Mouse (Mus musculus) stomach, embryonic 15.5 days (tissue): ENCODE measurements around the gene Ap3b1. TPM values are rescaled to one million over a fixed set of nuclear protein-coding genes. Genes with fewer than 3 reads are reported as not detected.

ENCODE experiments used
- ATAC-seq: fragments of 200-750 bp; cut with Nextera tagmentation; 2 replicates; pipeline ENCODE4 v1.8.0; 2017; ENCODE audit warnings: low read depth, moderate number of reproducible peaks, moderate TSS enrichment; ENCODE audit not compliant: insufficient read depth, low FRiP score
- H3K27ac ChIP-seq: fragments of 300-500 bp; sonication (generic); 2 replicates; pipeline ENCODE4 v1.5.1; 2015; ENCODE audit warnings: mild to moderate bottlenecking, inconsistent platforms
- H3K27me3 ChIP-seq: fragments of 300-500 bp; sonication (generic); replicated peaks from 2 replicates; pipeline ENCODE4 v1.6.1; 2015; ENCODE audit warnings: inconsistent platforms
- H3K36me3 ChIP-seq: fragments of 300-500 bp; sonication (generic); 2 replicates; pipeline ENCODE4 v1.6.1; 2015; ENCODE audit warnings: inconsistent platforms
- H3K4me1 ChIP-seq: fragments of 300-500 bp; sonication (generic); 2 replicates; pipeline ENCODE4 v1.6.1; 2015; ENCODE audit warnings: inconsistent platforms
- H3K4me2 ChIP-seq: fragments of 300-500 bp; sonication (generic); 2 replicates; pipeline ENCODE4 v1.6.1; 2015; ENCODE audit warnings: mild to moderate bottlenecking, inconsistent platforms
- H3K4me3 ChIP-seq: fragments of 300-500 bp; sonication (generic); replicated peaks from 2 replicates; pipeline ENCODE4 v1.5.1; 2015; ENCODE audit warnings: inconsistent platforms
- H3K9ac ChIP-seq: fragments of 300-500 bp; sonication (generic); 2 replicates; pipeline ENCODE4 v1.6.1; 2015; ENCODE audit warnings: inconsistent platforms
- H3K9me3 ChIP-seq: fragments of 300-500 bp; sonication (generic); 2 replicates; pipeline ENCODE4 v1.6.1; 2016; ENCODE audit warnings: inconsistent platforms
- WGBS: fragments of 180-500 bp; shearing (Covaris S2); methylation state at CpG from one replicate; pipeline ENCODE4 v1.1.7; 2015; 5-methylcytosine and 5-hydroxymethylcytosine counted together
- polyA plus RNA-seq: library from polyadenylated mRNA; unstranded; fragments of >200 nt; fragmentation: Nextera tagmentation; extraction: Ambion mirVana; gene quantifications from 2 replicates; pipeline ENCODE4 v1.2.1, GENCODE M21; 2015

Ap3b1 gene
- polyA plus RNA-seq, 1 experiment from 2014 or later: 45.3 TPM

DNA sequence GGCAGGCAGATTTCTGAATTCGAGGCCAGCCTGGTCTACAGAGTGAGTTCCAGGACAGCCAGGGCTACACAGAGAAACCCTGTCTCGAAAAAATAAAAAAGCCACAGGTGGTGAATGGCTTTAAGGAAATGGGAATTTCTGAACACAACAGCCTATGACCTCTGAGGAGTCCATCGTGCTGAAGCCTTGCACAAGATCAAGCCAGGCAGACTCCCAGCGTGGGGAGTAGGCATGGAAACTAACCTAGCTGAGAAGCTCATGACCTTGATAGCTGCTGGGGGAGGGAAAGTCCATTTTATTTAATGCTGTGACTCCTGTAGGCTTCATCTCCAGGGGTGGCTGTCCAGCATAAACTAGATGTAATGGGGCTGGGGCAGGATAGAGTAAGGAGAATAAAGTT, 159.4 kb downstream of the Ap3b1 start:
- Histone ChIP-seq H3K36me3 (no peaks in the 10 kb centered on the region; the same call in 1 of the 2 replicates), H3K4me3 (no peak overlapping the region), H3K27ac (no peak overlapping the region), H3K27me3 (no peaks in the 10 kb centered on the region), H3K9ac (no peak overlapping the region), H3K4me1 (no peaks in the 10 kb centered on the region), H3K9me3 (no peaks in the 10 kb centered on the region), H3K4me2 (no peak overlapping the region)
- WGBS: 92% methylated on average over 4 of the region's 4 CpGs
- no peak for ATAC-seq

DNA sequence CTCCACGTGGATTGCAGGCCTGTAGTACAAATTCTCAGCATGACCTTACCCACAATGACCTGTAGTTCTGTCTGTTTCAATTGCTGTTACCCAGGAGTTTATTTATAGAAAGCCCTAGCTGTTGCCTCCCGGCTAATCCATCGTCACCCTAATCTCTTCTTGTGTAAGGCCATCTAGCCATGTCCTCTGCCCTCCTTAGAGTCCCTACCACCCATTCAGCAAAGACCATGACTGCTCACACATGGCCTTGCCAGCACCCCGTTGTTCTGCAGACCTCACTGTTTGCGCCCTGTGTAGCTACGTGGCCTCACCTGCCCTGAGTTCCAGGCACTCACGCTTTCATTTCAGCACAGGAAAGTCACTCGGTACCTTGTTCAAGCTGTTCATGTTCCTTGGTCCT, 160.5 kb downstream of the Ap3b1 start:
- H3K9ac ChIP-seq: no peak overlapping the region
- no peaks in the 10 kb centered on the region for H3K27me3 ChIP-seq
- H3K4me1 ChIP-seq: no peaks in the 10 kb centered on the region
- 87% methylated on average over 8 of the region's 8 CpGs for WGBS
- H3K27ac ChIP-seq: no peak overlapping the region
- no peak for ATAC-seq
- H3K9me3 ChIP-seq: no peaks in the 10 kb centered on the region
- H3K4me2 ChIP-seq: no peak overlapping the region
- no peak overlapping the region for H3K4me3 ChIP-seq
- H3K36me3 ChIP-seq: no peaks in the 10 kb centered on the region; the same call in 1 of the 2 replicates

DNA sequence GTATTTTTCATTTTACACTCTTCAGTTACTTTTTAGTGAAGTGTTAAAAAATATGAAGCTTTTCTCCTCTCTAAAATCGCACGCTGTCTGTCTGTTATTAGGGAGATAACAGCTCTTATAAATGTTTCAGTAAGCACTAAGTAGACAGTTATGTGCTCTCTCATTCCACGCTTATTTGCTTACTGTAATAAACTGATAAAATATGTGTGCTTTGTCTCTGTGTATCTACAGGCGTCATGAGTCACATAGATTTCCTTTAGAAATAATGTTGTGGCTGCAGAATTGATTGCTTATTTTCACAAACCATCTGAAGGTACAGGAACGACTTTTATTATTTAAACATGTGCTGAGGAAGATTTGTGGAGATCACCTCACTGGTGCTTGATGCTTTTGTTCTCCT, 164.5 kb downstream of the Ap3b1 start:
- Histone ChIP-seq H3K4me3 (no peak overlapping the region), H3K27ac (no peak overlapping the region), H3K4me1 (no peaks in the 10 kb centered on the region), H3K9me3 (no peaks in the 10 kb centered on the region), H3K9ac (no peak overlapping the region), H3K4me2 (no peak overlapping the region), H3K27me3 (no peaks in the 10 kb centered on the region), H3K36me3 (peaks cover 3% of the 10 kb centered on the region; the same call in 1 of the 2 replicates)
- no peak for ATAC-seq
- 37% methylated on average over 5 of the region's 5 CpGs for WGBS

DNA sequence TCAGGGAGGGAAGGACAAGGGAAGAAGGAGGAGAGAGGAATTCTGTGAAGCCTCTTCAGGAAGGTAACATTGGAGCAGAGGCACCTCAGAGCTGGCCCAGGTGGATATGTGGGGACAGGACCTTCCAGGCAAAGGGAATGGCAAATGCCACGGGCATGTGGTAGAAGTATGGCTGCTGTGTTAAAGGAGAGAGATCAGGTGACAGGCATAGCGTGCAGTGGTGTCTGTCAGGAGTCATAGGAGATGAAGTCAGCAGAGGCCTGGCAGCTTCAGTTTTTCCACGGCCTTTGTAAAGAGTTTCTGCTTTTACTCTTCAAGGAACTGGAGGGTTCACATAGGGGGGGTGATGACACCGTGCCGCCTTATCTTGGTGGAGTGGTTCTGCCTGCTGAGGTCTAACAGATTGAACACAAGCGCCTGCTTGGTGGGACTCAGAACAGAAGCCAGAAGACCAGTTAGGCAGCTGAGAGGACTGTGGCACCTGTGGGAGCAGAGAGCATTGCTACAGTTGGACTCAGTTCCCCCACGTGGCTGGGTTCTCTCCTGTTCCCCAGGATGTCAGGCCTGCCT, 166.0 kb downstream of the Ap3b1 start:
- Histone ChIP-seq H3K36me3 (peaks cover 6% of the 10 kb centered on the region), H3K4me3 (no peak overlapping the region), H3K27me3 (no peaks in the 10 kb centered on the region), H3K4me1 (no peaks in the 10 kb centered on the region), H3K27ac (no peak overlapping the region), H3K9me3 (no peaks in the 10 kb centered on the region), H3K4me2 (no peak overlapping the region), H3K9ac (no peak overlapping the region)
- no peak; the same call in 1 of the 2 replicates for ATAC-seq
- WGBS: 77% methylated on average over 7 of the region's 7 CpGs

DNA sequence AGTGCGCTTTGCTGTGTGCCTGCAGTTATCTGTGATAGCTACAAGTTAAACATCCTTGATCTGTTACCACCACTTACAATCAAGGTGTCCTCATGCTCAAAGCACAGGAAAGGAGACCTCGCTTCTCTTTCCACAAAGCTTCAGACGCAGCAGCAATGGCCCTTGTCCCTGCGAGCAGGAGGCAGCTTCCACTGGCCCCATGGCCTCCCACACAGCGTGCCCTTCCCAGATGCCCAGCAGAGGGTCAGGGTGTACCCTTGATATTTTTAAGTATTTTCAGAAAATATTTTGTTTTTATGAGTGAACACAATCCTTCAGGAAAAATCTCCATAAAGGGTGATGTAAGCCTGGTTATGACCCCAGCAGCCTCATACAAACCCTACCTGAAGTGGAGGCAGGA, 170.4 kb downstream of the Ap3b1 start:
- no peaks in the 10 kb centered on the region for H3K27me3 ChIP-seq
- no peaks in the 10 kb centered on the region for H3K9me3 ChIP-seq
- H3K4me2 ChIP-seq: no peak overlapping the region
- WGBS: 91% methylated on average over 5 of the region's 5 CpGs
- H3K27ac ChIP-seq: no peak overlapping the region
- H3K4me1 ChIP-seq: no peaks in the 10 kb centered on the region
- no peak for ATAC-seq
- H3K4me3 ChIP-seq: no peak overlapping the region
- no peak overlapping the region for H3K9ac ChIP-seq
- H3K36me3 ChIP-seq: peaks cover 6% of the 10 kb centered on the region

DNA sequence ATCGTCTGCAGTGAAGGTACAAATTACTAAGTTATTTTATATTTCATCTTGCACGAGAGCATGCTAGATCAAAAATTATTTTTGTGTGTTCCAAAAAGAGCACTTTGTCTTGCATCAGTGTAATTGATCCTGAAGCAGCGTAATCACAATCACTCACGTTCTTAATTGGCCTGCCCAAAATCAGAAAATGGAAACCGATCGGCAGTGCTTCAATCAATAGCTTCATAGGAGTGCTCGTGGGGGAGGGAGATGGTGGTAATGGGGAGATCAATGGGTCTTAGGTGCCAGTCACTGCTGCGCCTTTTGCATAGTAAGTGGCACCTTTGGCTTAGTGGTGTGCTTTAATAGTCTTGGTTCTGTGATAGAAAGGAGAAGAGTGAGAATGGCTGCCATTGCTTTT, 174.8 kb downstream of the Ap3b1 start:
- Histone ChIP-seq H3K4me1 (no peaks in the 10 kb centered on the region), H3K4me3 (no peak overlapping the region), H3K9me3 (no peaks in the 10 kb centered on the region), H3K27me3 (no peaks in the 10 kb centered on the region), H3K27ac (no peak overlapping the region), H3K9ac (no peak overlapping the region), H3K4me2 (no peak overlapping the region), H3K36me3 (peaks cover 3% of the 10 kb centered on the region; the same call in 1 of the 2 replicates)
- ATAC-seq: no peak
- 94% methylated on average over 8 of the region's 8 CpGs for WGBS

DNA sequence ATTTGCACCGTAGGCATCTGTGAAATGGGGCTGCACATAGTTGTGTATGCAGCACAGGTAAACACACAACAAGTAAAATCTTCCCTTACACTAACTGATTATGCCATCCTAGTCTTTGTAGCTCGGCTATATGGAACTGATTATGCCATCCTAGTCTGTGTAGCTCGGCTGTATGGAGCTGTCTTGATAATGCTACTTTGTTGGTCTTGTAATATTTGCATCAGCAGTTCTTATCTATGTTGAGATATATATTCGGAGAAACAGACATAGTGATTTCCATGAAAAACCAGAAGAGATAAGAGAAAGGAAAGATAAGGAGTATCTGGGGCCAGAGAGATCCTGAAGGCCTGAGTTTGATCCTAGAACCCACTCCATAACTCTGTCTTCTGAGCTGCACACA, 178.6 kb downstream of the Ap3b1 start:
- H3K4me2 ChIP-seq: no peak overlapping the region
- no peaks in the 10 kb centered on the region for H3K9me3 ChIP-seq
- no peaks in the 10 kb centered on the region for H3K4me1 ChIP-seq
- no peak overlapping the region for H3K9ac ChIP-seq
- no peak for ATAC-seq
- H3K4me3 ChIP-seq: no peak overlapping the region
- H3K27ac ChIP-seq: no peak overlapping the region
- H3K36me3 ChIP-seq: peaks cover 6% of the 10 kb centered on the region; the same call in 1 of the 2 replicates
- no peaks in the 10 kb centered on the region for H3K27me3 ChIP-seq
- 80% methylated on average over 4 of the region's 4 CpGs for WGBS

DNA sequence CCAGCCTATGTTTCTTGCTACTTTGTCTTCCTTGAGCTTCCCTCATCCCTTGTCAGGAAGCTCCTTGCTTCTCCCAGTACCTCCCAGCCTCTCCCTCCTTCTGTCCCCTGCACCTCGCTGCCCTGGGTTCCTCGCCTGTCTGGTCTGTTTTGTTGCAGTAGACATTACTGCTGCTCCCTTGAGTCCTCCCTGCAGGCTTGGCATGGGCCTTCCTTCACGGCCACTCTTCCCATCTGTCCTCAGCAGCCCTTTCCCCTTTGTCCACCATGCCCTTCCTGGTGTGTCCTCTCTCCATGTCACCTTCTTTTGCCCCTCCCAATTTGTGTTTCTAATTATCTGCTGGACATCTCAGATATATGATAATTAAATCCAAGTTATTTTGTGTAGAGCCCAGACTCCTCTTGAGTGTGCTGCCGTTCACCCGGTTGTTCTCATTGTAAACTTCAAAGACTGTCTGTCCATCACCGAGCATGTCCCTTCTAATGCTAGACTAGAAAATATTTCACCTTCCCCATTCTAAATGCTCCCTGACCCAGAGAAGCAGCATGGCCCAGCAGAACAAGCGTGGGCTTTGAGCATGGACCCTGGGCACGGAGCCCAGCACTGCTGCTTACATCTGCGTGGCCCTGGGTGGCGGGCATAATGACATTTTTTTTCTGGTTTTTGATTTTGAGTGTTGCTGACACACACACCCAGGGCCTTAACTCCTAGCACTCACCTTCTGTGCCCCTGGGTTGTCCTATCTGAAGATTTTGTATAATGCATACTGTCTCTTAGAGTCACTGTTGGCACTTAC, 181.3 kb downstream of the Ap3b1 start:
- Histone ChIP-seq H3K27me3 (no peaks in the 10 kb centered on the region), H3K4me2 (no peak overlapping the region), H3K27ac (no peak overlapping the region), H3K9ac (no peak overlapping the region), H3K4me1 (no peaks in the 10 kb centered on the region), H3K36me3 (peaks cover 11% of the 10 kb centered on the region; the same call in 1 of the 2 replicates), H3K9me3 (no peaks in the 10 kb centered on the region), H3K4me3 (no peak overlapping the region)
- 92% methylated on average over 10 of the region's 10 CpGs for WGBS
- ATAC-seq: no peak

DNA sequence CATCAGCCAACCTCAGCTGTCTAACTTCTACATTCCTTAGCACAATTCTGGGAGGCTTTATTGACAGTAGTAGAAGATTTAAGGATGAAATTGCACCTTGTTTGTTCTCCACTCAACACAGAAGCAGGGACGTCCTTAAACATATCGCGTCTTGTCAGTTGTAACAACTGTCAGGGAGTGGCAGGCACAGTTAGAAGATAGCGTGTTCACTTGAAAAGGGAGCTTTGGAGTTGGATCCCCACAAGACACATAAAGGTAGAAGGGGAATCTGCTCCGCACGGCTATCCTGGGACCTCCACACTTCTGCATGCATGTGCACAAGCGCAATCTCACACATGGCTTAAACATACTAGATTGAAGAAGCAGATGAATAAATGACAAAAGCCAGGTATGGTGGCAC, 183.3 kb downstream of the Ap3b1 start:
- WGBS: 88% methylated on average over 7 of the region's 7 CpGs
- Histone ChIP-seq H3K9ac (no peak overlapping the region), H3K36me3 (peaks cover 11% of the 10 kb centered on the region; the same call in 1 of the 2 replicates), H3K27ac (no peak overlapping the region), H3K9me3 (no peaks in the 10 kb centered on the region), H3K4me2 (no peak overlapping the region), H3K27me3 (no peaks in the 10 kb centered on the region), H3K4me3 (no peak overlapping the region), H3K4me1 (no peaks in the 10 kb centered on the region)
- no peak for ATAC-seq

DNA sequence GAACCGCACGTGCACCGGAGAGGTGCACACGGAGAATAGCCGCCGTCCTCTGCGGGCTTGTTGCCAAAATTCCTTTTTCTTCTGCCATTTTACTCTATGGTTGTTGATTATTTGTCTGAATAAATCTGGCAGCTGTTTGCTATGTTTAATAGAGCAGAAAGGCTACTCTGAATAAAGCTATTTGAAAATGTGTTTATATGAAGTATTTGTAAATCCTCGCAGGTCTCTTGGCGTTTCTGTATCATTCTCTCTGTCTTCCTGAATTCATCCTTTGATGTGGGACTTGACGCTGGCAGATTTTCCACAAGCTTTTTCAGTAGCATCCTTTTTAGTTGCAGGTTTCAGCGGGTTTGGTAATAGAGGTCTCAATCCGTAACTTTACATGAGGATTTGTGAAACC, 185.5 kb downstream of the Ap3b1 start:
- Histone ChIP-seq H3K4me3 (no peak overlapping the region), H3K27ac (no peak overlapping the region), H3K27me3 (no peaks in the 10 kb centered on the region), H3K36me3 (peaks cover 11% of the 10 kb centered on the region; the same call in 1 of the 2 replicates), H3K4me2 (no peak overlapping the region), H3K9me3 (no peaks in the 10 kb centered on the region), H3K9ac (no peak overlapping the region), H3K4me1 (no peaks in the 10 kb centered on the region)
- 62% methylated on average over 12 of the region's 12 CpGs for WGBS
- no peak for ATAC-seq

DNA sequence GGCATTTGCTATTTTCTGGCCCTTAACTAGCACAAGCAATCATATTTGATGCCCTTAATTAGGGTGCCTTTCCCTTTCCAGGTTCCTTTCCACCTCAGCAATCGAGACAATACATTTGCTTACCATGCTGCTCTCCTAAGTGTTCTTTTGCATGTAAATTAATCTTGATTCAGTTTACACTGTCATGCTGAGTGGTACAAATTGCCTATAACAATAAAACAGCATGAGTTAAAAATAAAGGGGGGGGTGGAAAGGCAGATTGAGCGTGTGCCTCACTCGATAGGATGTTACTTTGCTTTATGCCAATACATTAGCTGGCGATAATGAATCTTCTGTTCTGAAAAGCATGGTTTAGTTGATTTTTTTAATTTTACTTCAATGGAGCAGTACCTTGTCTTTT, 187.0 kb downstream of the Ap3b1 start:
- ATAC-seq: no peak
- no peaks in the 10 kb centered on the region for H3K9me3 ChIP-seq
- H3K27me3 ChIP-seq: no peaks in the 10 kb centered on the region
- no peak overlapping the region for H3K9ac ChIP-seq
- WGBS: 67% methylated on average over 4 of the region's 4 CpGs
- H3K27ac ChIP-seq: no peak overlapping the region
- H3K4me2 ChIP-seq: no peak overlapping the region
- H3K4me1 ChIP-seq: no peaks in the 10 kb centered on the region
- no peak overlapping the region for H3K4me3 ChIP-seq
- peaks cover 5% of the 10 kb centered on the region; the same call in 1 of the 2 replicates for H3K36me3 ChIP-seq

DNA sequence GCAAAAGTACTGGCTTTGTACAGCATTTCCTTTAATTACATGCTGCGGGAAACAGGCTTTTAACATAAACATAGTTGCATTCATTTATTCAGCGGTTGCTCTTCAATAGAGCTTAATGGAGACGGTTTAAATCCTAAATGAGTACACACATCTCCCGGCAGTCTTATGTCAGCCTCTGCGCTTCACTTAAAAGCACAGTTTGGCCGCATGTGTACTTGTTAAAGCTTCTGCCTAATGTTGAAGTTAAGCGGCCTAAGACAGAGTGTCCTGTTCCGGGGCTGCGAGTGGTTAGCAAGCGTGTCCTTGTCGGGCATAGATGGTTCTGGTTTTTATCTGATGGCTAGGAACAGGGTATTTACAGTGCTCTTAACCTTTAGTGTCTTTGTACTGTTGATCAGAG, 187.5 kb downstream of the Ap3b1 start:
- Histone ChIP-seq H3K4me3 (no peak overlapping the region), H3K4me2 (no peak overlapping the region), H3K9me3 (no peaks in the 10 kb centered on the region), H3K27ac (no peak overlapping the region), H3K27me3 (no peaks in the 10 kb centered on the region), H3K36me3 (peaks cover 5% of the 10 kb centered on the region; the same call in 1 of the 2 replicates), H3K9ac (no peak overlapping the region), H3K4me1 (no peaks in the 10 kb centered on the region)
- WGBS: 52% methylated on average over 11 of the region's 11 CpGs
- ATAC-seq: no peak
